Mouse (Mus musculus): ENCODE measurements at regions not wholly inside any gene's neighbourhood (a gene's known extent, or its start where the extent isn't known, plus 50 kb on each side); places are given as distances from the start of the nearest gene placed in this dataset.
"Not testable (repeated sequence)": the region's sequence is repeated elsewhere in the genome, so short reads cannot be mapped to it uniquely, and the experiment has no call there.

- no peak for DNase-seq (ENCODE audit: low spot score in 2 of 2)
Measured at GRCm38 (mm10) chr9:41914611-41915010, 209.5 kb downstream of the Sorl1 start.

- DNase-seq (ENCODE audit: low spot score in 2 of 2) = no peak
Measured at GRCm38 (mm10) chr9:41913911-41914310, 210.2 kb downstream of the Sorl1 start.

GRCm38 (mm10) chr9:41912482-41912881 is 211.6 kb downstream of the Sorl1 start:
- DNase-seq (ENCODE audit: low spot score in 2 of 2) = no peak

GRCm38 (mm10) chr9:41900606-41900974 is 223.5 kb downstream of the Sorl1 start:
- DNase-seq (ENCODE audit: low spot score in 2 of 2) = no peak

- DNase-seq (ENCODE audit: low spot score in 2 of 2) = no peak
Measured at GRCm38 (mm10) chr9:41899766-41900605, 224.1 kb downstream of the Sorl1 start.

GRCm38 (mm10) chr9:41895106-41895505 is 229.0 kb downstream of the Sorl1 start:
- DNase-seq (ENCODE audit: low spot score in 2 of 2) = no peak

- DNase-seq (ENCODE audit: low spot score in 2 of 2) = no peak
Measured at GRCm38 (mm10) chr9:41892841-41893240, 231.3 kb downstream of the Sorl1 start.

GRCm38 (mm10) chr9:41891206-41891605 is 232.9 kb downstream of the Sorl1 start:
- DNase-seq (ENCODE audit: low spot score in 2 of 2) = no peak

GRCm38 (mm10) chr9:41890273-41891141 is 233.6 kb downstream of the Sorl1 start:
- DNase-seq (ENCODE audit: low spot score in 2 of 2) = no peak

GRCm38 (mm10) chr9:41889568-41890272 is 234.4 kb downstream of the Sorl1 start:
- no peak for DNase-seq (ENCODE audit: low spot score in 2 of 2)

- DNase-seq (ENCODE audit: low spot score in 2 of 2) = no peak
Measured at GRCm38 (mm10) chr9:41888616-41889150, 235.4 kb downstream of the Sorl1 start.

GRCm38 (mm10) chr9:41886456-41886855 is 237.6 kb downstream of the Sorl1 start:
- not testable (repeated sequence) for DNase-seq (ENCODE audit: low spot score in 2 of 2)

- DNase-seq (ENCODE audit: low spot score in 2 of 2) = no peak
Measured at GRCm38 (mm10) chr9:41880457-41880856, 243.6 kb downstream of the Sorl1 start.

- no peak for DNase-seq (ENCODE audit: low spot score in 2 of 2)
Measured at GRCm38 (mm10) chr9:41879080-41879479, 245.0 kb downstream of the Sorl1 start.

GRCm38 (mm10) chr9:41861136-41861535 is 263.0 kb downstream of the Sorl1 start:
- DNase-seq (ENCODE audit: low spot score in 2 of 2) = no peak

GRCm38 (mm10) chr9:41860681-41861080 is 263.4 kb downstream of the Sorl1 start:
- no peak for DNase-seq (ENCODE audit: low spot score in 2 of 2)

- DNase-seq (ENCODE audit: low spot score in 2 of 2) = no peak
Measured at GRCm38 (mm10) chr9:41859780-41860179, 264.3 kb downstream of the Sorl1 start.

- no peak for DNase-seq (ENCODE audit: low spot score in 2 of 2)
Measured at GRCm38 (mm10) chr9:41852099-41852498, 272.0 kb downstream of the Sorl1 start.

GRCm38 (mm10) chr9:41849628-41850326 is 274.3 kb downstream of the Sorl1 start:
- DNase-seq (ENCODE audit: low spot score in 2 of 2) = no peak

- DNase-seq (ENCODE audit: low spot score in 2 of 2) = no peak
Measured at GRCm38 (mm10) chr9:41844616-41845015, 279.5 kb downstream of the Sorl1 start.
